Mouse (Mus musculus): ENCODE results near the gene Myo9b. TPM values are rescaled to one million over a fixed set of nuclear protein-coding genes. Genes with fewer than 3 reads are reported as not detected.
"Not testable (repeated sequence)": the region's sequence is repeated elsewhere in the genome, so short reads cannot be mapped to it uniquely, and the experiment has no call there.

Myo9b gene
- 24.6 and 25.3 TPM in 2 replicates for polyA plus RNA-seq (2016; fragmentation: Nextera tagmentation; extraction: Ambion mirVana)

GRCm38 (mm10) chr8:71272286-71273150, at the start of gene Myo9b, which contains the start of gene Haus8:
TSS of gene Myo9b (plus strand) at chr8:71272714.
TSS of gene Haus8 (minus strand) at chr8:71272934.
- peak; percentile 97 for DNase-seq (ENCODE audit: low spot score)

GRCm38 (mm10) chr8:71224560-71224959, 48.0 kb upstream of the Myo9b start:
- Histone ChIP-seq H3K4me1 (no peaks in the 10 kb centered on the region), H3K4me3 (no peak overlapping the region), H3K27ac (replicated peaks) (no peak overlapping the region), H3K36me3 (no peaks in the 10 kb centered on the region), H3K27me3 (ENCODE audit: low read depth, poor library complexity, severe bottlenecking) (no peaks in the 10 kb centered on the region), H3K9me3 (replicated peaks) (no peaks in the 10 kb centered on the region)
- no peak for DNase-seq (ENCODE audit: low spot score)
- 49% methylated on average over 2 of the region's 2 CpGs for whole genome bisulfite sequencing

More at GRCm38 (mm10) chr8:71272286-71273150, at the start of gene Myo9b, which contains the start of gene Haus8:
- Histone ChIP-seq H3K4me1 (peaks cover 37% of the 10 kb centered on the region), H3K4me3 (peak within 1 kb of the TSS; percentile 92), H3K36me3 (peaks cover 14% of the 10 kb centered on the region), H3K27me3 (ENCODE audit: low read depth, poor library complexity, severe bottlenecking) (no peaks in the 10 kb centered on the region), H3K27ac (replicated peaks) (peak within 1 kb of the TSS; percentile 89), H3K9me3 (replicated peaks) (no peaks in the 10 kb centered on the region)
- under 1% methylated on average over 84 of the region's 84 CpGs for WGBS

GRCm38 (mm10) chr8:71242757-71243156, 29.8 kb upstream of the Myo9b start:
- H3K27me3 ChIP-seq (ENCODE audit: low read depth, poor library complexity, severe bottlenecking), result no peaks in the 10 kb centered on the region
- 84% methylated on average over 2 of the region's 2 CpGs for WGBS
- H3K4me3 ChIP-seq, result no peak overlapping the region

GRCm38 (mm10) chr8:71248203-71248602, 24.3 kb upstream of the Myo9b start:
- H3K4me1 ChIP-seq, result no peaks in the 10 kb centered on the region
- H3K4me3 ChIP-seq, result no peak overlapping the region
- H3K9me3 ChIP-seq (replicated peaks), result no peaks in the 10 kb centered on the region
- peaks cover 30% of the 10 kb centered on the region for H3K36me3 ChIP-seq
- no peaks in the 10 kb centered on the region for H3K27me3 ChIP-seq (ENCODE audit: low read depth, poor library complexity, severe bottlenecking)
- H3K27ac ChIP-seq (replicated peaks), result no peak overlapping the region
- no peak for DNase-seq (ENCODE audit: low spot score)
- 90% methylated on average over 1 of the region's 1 CpGs for WGBS

More at GRCm38 (mm10) chr8:71242757-71243156, 29.8 kb upstream of the Myo9b start:
- Histone ChIP-seq H3K4me1 (no peaks in the 10 kb centered on the region), H3K27ac (replicated peaks) (no peak overlapping the region), H3K9me3 (replicated peaks) (no peaks in the 10 kb centered on the region), H3K36me3 (no peaks in the 10 kb centered on the region; the same call in 1 of the 2 replicates)
- no peak for DNase-seq (ENCODE audit: low spot score)

GRCm38 (mm10) chr8:71256545-71257232, 15.8 kb upstream of the Myo9b start:
- no peak overlapping the region for H3K4me3 ChIP-seq
- peaks cover 71% of the 10 kb centered on the region for H3K36me3 ChIP-seq
- no peaks in the 10 kb centered on the region for H3K9me3 ChIP-seq (replicated peaks)
- no peak for DNase-seq (ENCODE audit: low spot score)
- no peaks in the 10 kb centered on the region for H3K4me1 ChIP-seq
- no peaks in the 10 kb centered on the region for H3K27me3 ChIP-seq (ENCODE audit: low read depth, poor library complexity, severe bottlenecking)
- H3K27ac ChIP-seq (replicated peaks), result no peak overlapping the region
- 93% methylated on average over 3 of the region's 3 CpGs for WGBS

- Histone ChIP-seq H3K36me3 (peaks cover 61% of the 10 kb centered on the region), H3K27ac (replicated peaks) (no peak overlapping the region), H3K27me3 (ENCODE audit: low read depth, poor library complexity, severe bottlenecking) (no peaks in the 10 kb centered on the region), H3K9me3 (replicated peaks) (no peaks in the 10 kb centered on the region; the same call in 1 of the 2 replicates), H3K4me1 (no peaks in the 10 kb centered on the region), H3K4me3 (no peak overlapping the region)
- DNase-seq (ENCODE audit: low spot score), result peak; percentile 10
Observed at GRCm38 (mm10) chr8:71261234-71261633, 11.3 kb upstream of the Myo9b start.

- Histone ChIP-seq H3K4me3 (no peak overlapping the region), H3K36me3 (peaks cover 32% of the 10 kb centered on the region), H3K4me1 (peaks cover 17% of the 10 kb centered on the region), H3K27me3 (ENCODE audit: low read depth, poor library complexity, severe bottlenecking) (no peaks in the 10 kb centered on the region), H3K9me3 (replicated peaks) (no peaks in the 10 kb centered on the region), H3K27ac (replicated peaks) (no peak overlapping the region)
- no peak for DNase-seq (ENCODE audit: low spot score)
- 94% methylated on average over 2 of the region's 2 CpGs for WGBS
Observed at GRCm38 (mm10) chr8:71267690-71268089, 4.8 kb upstream of the Myo9b start.

- not testable (repeated sequence) for H3K9me3 ChIP-seq (replicated peaks); H3K27ac ChIP-seq (replicated peaks); H3K4me3 ChIP-seq; DNase-seq (ENCODE audit: low spot score); H3K27me3 ChIP-seq (ENCODE audit: low read depth, poor library complexity, severe bottlenecking)
- Histone ChIP-seq H3K4me1 (peaks cover 23% of the 10 kb centered on the region), H3K36me3 (peaks cover 26% of the 10 kb centered on the region)
- 90% methylated on average over 6 of the region's 6 CpGs for WGBS
Observed at GRCm38 (mm10) chr8:71268286-71268685, 4.2 kb upstream of the Myo9b start.

GRCm38 (mm10) chr8:71271630-71272029, 884 bp upstream of the Myo9b start:
- peak overlapping the region; percentile 92 for H3K4me3 ChIP-seq
- H3K4me1 ChIP-seq, result peaks cover 37% of the 10 kb centered on the region
- WGBS, result 25% methylated on average over 5 of the region's 5 CpGs
- H3K36me3 ChIP-seq, result peaks cover 14% of the 10 kb centered on the region
- no peak for DNase-seq (ENCODE audit: low spot score)
- H3K9me3 ChIP-seq (replicated peaks), result no peaks in the 10 kb centered on the region
- H3K27me3 ChIP-seq (ENCODE audit: low read depth, poor library complexity, severe bottlenecking), result no peaks in the 10 kb centered on the region
- peak overlapping the region; percentile 89 for H3K27ac ChIP-seq (replicated peaks)

GRCm38 (mm10) chr8:71273151-71273510, 617 bp downstream of the Myo9b start:
- Histone ChIP-seq H3K4me3 (peak overlapping the region; percentile 92), H3K4me1 (peaks cover 37% of the 10 kb centered on the region), H3K9me3 (replicated peaks) (no peaks in the 10 kb centered on the region), H3K27me3 (ENCODE audit: low read depth, poor library complexity, severe bottlenecking) (no peaks in the 10 kb centered on the region), H3K36me3 (peaks cover 10% of the 10 kb centered on the region; the same call in 1 of the 2 replicates), H3K27ac (replicated peaks) (peak overlapping the region; percentile 89)
- peak; percentile 54 for DNase-seq (ENCODE audit: low spot score)
- WGBS, result 2% methylated on average over 14 of the region's 14 CpGs

GRCm38 (mm10) chr8:71274478-71274877, 2.0 kb downstream of the Myo9b start:
- H3K4me3 ChIP-seq, result no peak overlapping the region
- DNase-seq (ENCODE audit: low spot score), result no peak
- H3K9me3 ChIP-seq (replicated peaks), result no peaks in the 10 kb centered on the region

GRCm38 (mm10) chr8:71276166-71276565, 3.7 kb downstream of the Myo9b start:
- H3K4me3 ChIP-seq, result no peak overlapping the region
- DNase-seq (ENCODE audit: low spot score), result no peak
- no peaks in the 10 kb centered on the region for H3K9me3 ChIP-seq (replicated peaks)
- no peak overlapping the region for H3K27ac ChIP-seq (replicated peaks)
- no peaks in the 10 kb centered on the region for H3K27me3 ChIP-seq (ENCODE audit: low read depth, poor library complexity, severe bottlenecking)
- WGBS, result 89% methylated on average over 3 of the region's 3 CpGs
- H3K4me1 ChIP-seq, result peaks cover 30% of the 10 kb centered on the region
- H3K36me3 ChIP-seq, result peaks cover 8% of the 10 kb centered on the region; the same call in 1 of the 2 replicates

More at GRCm38 (mm10) chr8:71274478-71274877, 2.0 kb downstream of the Myo9b start:
- Histone ChIP-seq H3K36me3 (peaks cover 8% of the 10 kb centered on the region; the same call in 1 of the 2 replicates), H3K4me1 (peaks cover 37% of the 10 kb centered on the region), H3K27ac (replicated peaks) (no peak overlapping the region), H3K27me3 (ENCODE audit: low read depth, poor library complexity, severe bottlenecking) (no peaks in the 10 kb centered on the region)

- DNase-seq (ENCODE audit: low spot score); H3K9me3 ChIP-seq (replicated peaks); H3K27ac ChIP-seq (replicated peaks); H3K4me1 ChIP-seq; H3K4me3 ChIP-seq; H3K27me3 ChIP-seq (ENCODE audit: low read depth, poor library complexity, severe bottlenecking); H3K36me3 ChIP-seq: not testable (repeated sequence)
- WGBS, result 97% methylated on average over 1 of the region's 1 CpGs
Observed at GRCm38 (mm10) chr8:71279409-71279808, 6.9 kb downstream of the Myo9b start.

Data from midbrain, embryonic 10.5 days (tissue).